Comparison of ENCODE assay signal across 1 mouse cellular context in genomic region chr5:137493831-137494230, GRCm38 (mm10).
TF ChIP-seq lines count a peak whose summit lies in the region.

No protein-coding gene starts in this region.

TF ChIP-seq in ES-E14, 5 proteins besides CTCF, POLR2A, EP300 and RAD21:
- TF ChIP-seq MAFK (IDR thresholded peaks at IDR 0.05; ENCODE audit: insufficient read depth, low read depth, low read length) (no peak), ZNF384 (IDR thresholded peaks at IDR 0.05; ENCODE audit: low read depth, low read length) (no peak), ZC3H11A (IDR thresholded peaks at IDR 0.05; ENCODE audit: borderline replicate concordance, low read depth, low read length) (no peak), HCFC1 (IDR thresholded peaks at IDR 0.05; ENCODE audit: borderline replicate concordance, insufficient read depth, low read length) (no peak), CHD2 (IDR thresholded peaks at IDR 0.05; ENCODE audit: low read depth, low read length) (no peak)
TF ChIP-seq in ES-E14: peak in this region for 0.
